Mouse (Mus musculus) stomach, embryonic 14.5 days (tissue): ENCODE data around the gene Foxa3. TPM values are rescaled to one million over a fixed set of nuclear protein-coding genes. Genes with fewer than 3 reads are reported as not detected.
"Not testable (repeated sequence)": the region's sequence is repeated elsewhere in the genome, so short reads cannot be mapped to it uniquely, and the experiment has no call there.

ENCODE experiments used
- ATAC-seq: fragments of 200-750 bp; cut with Nextera tagmentation; 2 replicates; pipeline ENCODE4 v1.8.0; 2017; ENCODE audit warnings: low read depth, moderate TSS enrichment; ENCODE audit not compliant: insufficient number of reproducible peaks, insufficient read depth, low FRiP score
- H3K27ac ChIP-seq: fragments of 300-500 bp; sonication (generic); 2 replicates; pipeline ENCODE4 v1.5.1; 2014; ENCODE audit warnings: mild to moderate bottlenecking, low read length, moderate library complexity, mixed read lengths
- H3K27me3 ChIP-seq: fragments of 300-500 bp; sonication (generic); 2 replicates; pipeline ENCODE4 v1.6.1; 2014; ENCODE audit warnings: low read length, control low read depth, mixed read lengths; ENCODE audit not compliant: control insufficient read depth, insufficient read depth
- H3K36me3 ChIP-seq: fragments of 300-500 bp; sonication (generic); 2 replicates; pipeline ENCODE4 v1.6.1; 2014; ENCODE audit warnings: mild to moderate bottlenecking, control low read depth, low read length, moderate library complexity, mixed read lengths; ENCODE audit not compliant: control insufficient read depth, insufficient read depth
- H3K4me1 ChIP-seq: fragments of 300-500 bp; sonication (generic); 2 replicates; pipeline ENCODE4 v1.6.1; 2014; ENCODE audit warnings: low read length, control low read depth, mixed read lengths; ENCODE audit not compliant: control insufficient read depth, insufficient read depth
- H3K4me2 ChIP-seq: fragments of 300-500 bp; sonication (generic); replicated peaks from 2 replicates; pipeline ENCODE4 v1.6.1; 2014; ENCODE audit warnings: low read depth, low read length, control low read depth
- H3K4me3 ChIP-seq: fragments of 300-500 bp; sonication (generic); 2 replicates; pipeline ENCODE4 v1.5.1; 2014; ENCODE audit warnings: low read depth, low read length, control low read depth
- H3K9ac ChIP-seq: fragments of 300-500 bp; sonication (generic); replicated peaks from 2 replicates; pipeline ENCODE4 v1.6.1; 2014; ENCODE audit warnings: low read depth, mild to moderate bottlenecking, control low read depth, low read length, moderate library complexity, mixed read lengths
- H3K9me3 ChIP-seq: fragments of 300-500 bp; sonication (generic); 2 replicates; pipeline ENCODE4 v1.6.1; 2016; ENCODE audit warnings: low read depth, low read length, control low read depth; ENCODE audit not compliant: control insufficient read depth
- WGBS: fragments of 180-500 bp; shearing (Covaris S2); extraction: QIAGEN DNeasy Blood & Tissue Kit; methylation state at CpG from one replicate; pipeline ENCODE4 v1.1.7; 2014; 5-methylcytosine and 5-hydroxymethylcytosine counted together
- polyA plus RNA-seq: library from polyadenylated mRNA; unstranded; fragments of >200 nt; fragmentation: Nextera tagmentation; extraction: Ambion mirVana; gene quantifications from 2 replicates; pipeline ENCODE4 v1.2.1, GENCODE M21; 2014

Gene Foxa3
- polyA plus RNA-seq, result 14.8 and 15.3 TPM in 2 replicates

GRCm38 (mm10) chr7:19023357-19023814 lies at the start of gene Foxa3:
Foxa3 (minus strand) TSS chr7:19023538.
- 3% methylated on average over 30 of the region's 30 CpGs for WGBS
- peak within 1 kb of the TSS; percentile 95 for H3K4me3 ChIP-seq
- H3K36me3 ChIP-seq, result no peaks in the 10 kb centered on the region
- no peaks in the 10 kb centered on the region for H3K9me3 ChIP-seq
- peak within 1 kb of the TSS; percentile 92 for H3K9ac ChIP-seq
- peak within 1 kb of the TSS; percentile 59 for H3K4me2 ChIP-seq
- ATAC-seq, result peak; percentile 51
- H3K27ac ChIP-seq, result peak within 1 kb of the TSS; percentile 48
- peaks cover 14% of the 10 kb centered on the region for H3K4me1 ChIP-seq
- H3K27me3 ChIP-seq, result peaks cover 16% of the 10 kb centered on the region

- not testable (repeated sequence) for H3K9me3 ChIP-seq, H3K4me1 ChIP-seq, H3K4me2 ChIP-seq, H3K4me3 ChIP-seq, H3K36me3 ChIP-seq, H3K9ac ChIP-seq, H3K27ac ChIP-seq, ATAC-seq, H3K27me3 ChIP-seq
- WGBS, result 48% methylated on average over 3 of the region's 3 CpGs
Observed at GRCm38 (mm10) chr7:19071024-19071423, 47.7 kb upstream of the Foxa3 start.

GRCm38 (mm10) chr7:19069500-19069899 lies 46.2 kb upstream of the Foxa3 start:
- no peak for ATAC-seq
- H3K36me3 ChIP-seq, result no peaks in the 10 kb centered on the region

GRCm38 (mm10) chr7:19068707-19069106 lies 45.4 kb upstream of the Foxa3 start:
- Histone ChIP-seq H3K9ac (no peak overlapping the region), H3K27ac (no peak overlapping the region), H3K9me3 (no peaks in the 10 kb centered on the region), H3K4me1 (no peaks in the 10 kb centered on the region), H3K4me3 (no peak overlapping the region), H3K27me3 (peaks cover 20% of the 10 kb centered on the region; the same call in 1 of the 2 replicates), H3K4me2 (no peak overlapping the region), H3K36me3 (no peaks in the 10 kb centered on the region)
- no peak for ATAC-seq
- WGBS, result 5% methylated on average over 2 of the region's 2 CpGs

More at GRCm38 (mm10) chr7:19069500-19069899, 46.2 kb upstream of the Foxa3 start:
- no peak overlapping the region for H3K27ac ChIP-seq
- no peaks in the 10 kb centered on the region for H3K9me3 ChIP-seq
- no peaks in the 10 kb centered on the region for H3K4me1 ChIP-seq
- no peak overlapping the region for H3K9ac ChIP-seq
- no peak overlapping the region for H3K4me2 ChIP-seq
- H3K4me3 ChIP-seq, result no peak overlapping the region
- WGBS, result 48% methylated on average over 3 of the region's 3 CpGs
- H3K27me3 ChIP-seq, result peaks cover 20% of the 10 kb centered on the region; the same call in 1 of the 2 replicates

GRCm38 (mm10) chr7:19067935-19068334 lies 44.6 kb upstream of the Foxa3 start:
- H3K27ac ChIP-seq, result no peak overlapping the region
- no peaks in the 10 kb centered on the region for H3K9me3 ChIP-seq
- no peaks in the 10 kb centered on the region for H3K36me3 ChIP-seq
- H3K4me2 ChIP-seq, result no peak overlapping the region
- no peak overlapping the region for H3K4me3 ChIP-seq
- peaks cover 20% of the 10 kb centered on the region; the same call in 1 of the 2 replicates for H3K27me3 ChIP-seq
- ATAC-seq, result no peak
- H3K4me1 ChIP-seq, result no peaks in the 10 kb centered on the region
- WGBS, result 59% methylated on average over 14 of the region's 14 CpGs
- no peak overlapping the region for H3K9ac ChIP-seq

GRCm38 (mm10) chr7:19067063-19067462 lies 43.7 kb upstream of the Foxa3 start:
- ATAC-seq, result no peak
- Histone ChIP-seq H3K4me1 (no peaks in the 10 kb centered on the region), H3K9ac (no peak overlapping the region), H3K27ac (no peak overlapping the region), H3K27me3 (peaks cover 20% of the 10 kb centered on the region; the same call in 1 of the 2 replicates), H3K4me2 (no peak overlapping the region), H3K36me3 (no peaks in the 10 kb centered on the region), H3K9me3 (no peaks in the 10 kb centered on the region), H3K4me3 (no peak overlapping the region)
- 39% methylated on average over 14 of the region's 14 CpGs for WGBS

GRCm38 (mm10) chr7:19065896-19066295 lies 42.6 kb upstream of the Foxa3 start:
- WGBS, result 55% methylated on average over 13 of the region's 13 CpGs

GRCm38 (mm10) chr7:19057405-19057804 lies 34.1 kb upstream of the Foxa3 start:
- Histone ChIP-seq H3K4me2 (no peak overlapping the region), H3K9me3 (no peaks in the 10 kb centered on the region), H3K27me3 (no peaks in the 10 kb centered on the region), H3K27ac (no peak overlapping the region), H3K4me3 (no peak overlapping the region), H3K9ac (no peak overlapping the region), H3K4me1 (peaks cover 5% of the 10 kb centered on the region; the same call in 1 of the 2 replicates), H3K36me3 (no peaks in the 10 kb centered on the region)
- WGBS, result 85% methylated on average over 10 of the region's 10 CpGs
- no peak for ATAC-seq

More at GRCm38 (mm10) chr7:19065896-19066295, 42.6 kb upstream of the Foxa3 start:
- H3K9me3 ChIP-seq, result no peaks in the 10 kb centered on the region
- ATAC-seq, result no peak
- no peak overlapping the region for H3K27ac ChIP-seq
- H3K27me3 ChIP-seq, result peaks cover 20% of the 10 kb centered on the region; the same call in 1 of the 2 replicates
- no peak overlapping the region; the same call in 1 of the 2 replicates for H3K4me3 ChIP-seq
- no peaks in the 10 kb centered on the region for H3K36me3 ChIP-seq
- no peaks in the 10 kb centered on the region for H3K4me1 ChIP-seq
- no peak overlapping the region for H3K9ac ChIP-seq
- 0 out of 2 replicates have a peak overlapping the region, but pooled peaks have one; percentile 17 for H3K4me2 ChIP-seq

- H3K9me3 ChIP-seq, result no peaks in the 10 kb centered on the region
- H3K27me3 ChIP-seq, result no peaks in the 10 kb centered on the region
- peaks cover 17% of the 10 kb centered on the region for H3K36me3 ChIP-seq
- no peak overlapping the region for H3K27ac ChIP-seq
- H3K4me3 ChIP-seq, result no peak overlapping the region
- ATAC-seq, result no peak
- H3K4me1 ChIP-seq, result peaks cover 5% of the 10 kb centered on the region; the same call in 1 of the 2 replicates
- 88% methylated on average over 8 of the region's 8 CpGs for WGBS
- H3K9ac ChIP-seq, result no peak overlapping the region
- no peak overlapping the region for H3K4me2 ChIP-seq
Observed at GRCm38 (mm10) chr7:19055108-19055507, 31.8 kb upstream of the Foxa3 start.
